Mouse (Mus musculus): ENCODE measurements around the gene Supt20. TPM values are rescaled to one million over a fixed set of nuclear protein-coding genes. Genes with fewer than 3 reads are reported as not detected.

Supt20 gene
- polyA plus RNA-seq (2014; fragmentation: Illumina TruSeq; extraction: RNeasy Lipid Tissue Mini Kit (QIAGEN cat#74804); ENCODE audit: low read depth, low replicate concordance) = 58.5 TPM

GRCm38 (mm10) chr3:54692202-54693055 lies at the start of gene Supt20:
TSS of gene Supt20 (plus strand) at chr3:54692807.

GRCm38 (mm10) chr3:54714253-54714652 lies 21.6 kb downstream of the Supt20 start, which contains the start of gene Gm21958:
TSS of gene Gm21958 (minus strand) at chr3:54714353.

GRCm38 (mm10) chr3:54735247-54736046 lies 42.8 kb downstream of the Supt20 start, which contains the start of the genes Exosc8 and Alg5:
TSS of gene Exosc8 (minus strand) at chr3:54735393.
TSS of gene Alg5 (plus strand) at chr3:54735539.

GRCm38 (mm10) chr3:54755145-54756041 lies 62.8 kb downstream of the Supt20 start, which contains the start of gene Smad9:
TSS of gene Smad9 (plus strand) at chr3:54755582.

Other genes starting within 250 kb of the Supt20 start
- gene Gm21958, start 21.5 kb downstream of the Supt20 start, polyA plus RNA-seq (2014; fragmentation: Illumina TruSeq; extraction: RNeasy Lipid Tissue Mini Kit (QIAGEN cat#74804); ENCODE audit: low read depth, low replicate concordance) = not detected
- 15.8 TPM for gene Exosc8, start 42.6 kb downstream of the Supt20 start, polyA plus RNA-seq (2014; fragmentation: Illumina TruSeq; extraction: RNeasy Lipid Tissue Mini Kit (QIAGEN cat#74804); ENCODE audit: low read depth, low replicate concordance)
- 40.0 TPM for gene Alg5, start 42.7 kb downstream of the Supt20 start, polyA plus RNA-seq (2014; fragmentation: Illumina TruSeq; extraction: RNeasy Lipid Tissue Mini Kit (QIAGEN cat#74804); ENCODE audit: low read depth, low replicate concordance)
- 3.6 TPM for gene Smad9, start 62.8 kb downstream of the Supt20 start, polyA plus RNA-seq (2014; fragmentation: Illumina TruSeq; extraction: RNeasy Lipid Tissue Mini Kit (QIAGEN cat#74804); ENCODE audit: low read depth, low replicate concordance)
- gene Rfxap, start 115.0 kb downstream of the Supt20 start, polyA plus RNA-seq (2014; fragmentation: Illumina TruSeq; extraction: RNeasy Lipid Tissue Mini Kit (QIAGEN cat#74804); ENCODE audit: low read depth, low replicate concordance) = 15.6 TPM
- not detected for gene Sertm1, start 223.1 kb downstream of the Supt20 start, polyA plus RNA-seq (2014; fragmentation: Illumina TruSeq; extraction: RNeasy Lipid Tissue Mini Kit (QIAGEN cat#74804); ENCODE audit: low read depth, low replicate concordance)